Mouse (Mus musculus) liver, embryonic 12.5 days (tissue): Measurements from ENCODE around the gene D5Ertd579e. TPM values are rescaled to one million over a fixed set of nuclear protein-coding genes. Genes with fewer than 3 reads are reported as not detected.

Experiments
- polyA plus RNA-seq: library from polyadenylated mRNA; unstranded; fragments of >200 nt; fragmentation: Nextera tagmentation; extraction: Ambion mirVana; gene quantifications from 2 replicates; pipeline ENCODE4 v1.2.1, GENCODE M21; 2016

D5Ertd579e gene
- polyA plus RNA-seq, 1 experiment from 2014 or later: 28.5 TPM

Other genes starting within 250 kb of the D5Ertd579e start
- 52.4 and 52.9 TPM in 2 replicates for gene Grpel1, start 231.0 kb downstream of the D5Ertd579e start, polyA plus RNA-seq
- gene Tada2b, start 211.7 kb downstream of the D5Ertd579e start, polyA plus RNA-seq: 1.5 and 1.6 TPM in 2 replicates
- 0.25 and 0.31 TPM in 2 replicates for gene Ccdc96, start 211.4 kb downstream of the D5Ertd579e start, polyA plus RNA-seq
- gene Tbc1d14, start 102.7 kb downstream of the D5Ertd579e start, polyA plus RNA-seq: 15.4 and 15.7 TPM in 2 replicates
- gene Bloc1s4, start 52.6 kb upstream of the D5Ertd579e start, polyA plus RNA-seq: 23.7 and 26.8 TPM in 2 replicates
- gene Mrfap1, start 100.7 kb upstream of the D5Ertd579e start, polyA plus RNA-seq: 266 and 281 TPM in 2 replicates
- gene Man2b2, start 134.6 kb upstream of the D5Ertd579e start, polyA plus RNA-seq: 11.5 and 12.6 TPM in 2 replicates
- 0.08 TPM in 1 of 2 replicates, not detected in the other for gene Ppp2r2c, start 172.5 kb upstream of the D5Ertd579e start, polyA plus RNA-seq